Mouse (Mus musculus) heart, adult 11 months (tissue): ENCODE measurements around the gene Pakap.

ENCODE experiments used
- DNase-seq: peaks from one replicate; pipeline ENCODE4 v3.0.0; 2022

Gene Pakap

GRCm38 (mm10) chr4:57846991-57847422, 279.0 kb downstream of the Pakap start:
- peak; percentile 98 for DNase-seq

GRCm38 (mm10) chr4:57847676-57848075, 279.7 kb downstream of the Pakap start:
- peak; percentile 83 for DNase-seq

- peak; percentile 87 for DNase-seq
These were observed 281.5 kb downstream of the Pakap start for GRCm38 (mm10) chr4:57849465-57849864.

GRCm38 (mm10) chr4:57851731-57852130, 283.8 kb downstream of the Pakap start:
- peak; percentile 66 for DNase-seq

GRCm38 (mm10) chr4:57852461-57853040, 284.6 kb downstream of the Pakap start:
- DNase-seq = peak; percentile 91

- DNase-seq = peak; percentile 85
These were observed 286.2 kb downstream of the Pakap start for GRCm38 (mm10) chr4:57854181-57854580.

- DNase-seq = peak; percentile 98
These were observed 287.4 kb downstream of the Pakap start for GRCm38 (mm10) chr4:57855281-57855941.

- DNase-seq = peak; percentile 90
These were observed 288.7 kb downstream of the Pakap start for GRCm38 (mm10) chr4:57856673-57857072.

- peak; percentile 99 for DNase-seq
These were observed 292.2 kb downstream of the Pakap start for GRCm38 (mm10) chr4:57860204-57860611.

GRCm38 (mm10) chr4:57861166-57861565, 293.2 kb downstream of the Pakap start:
- peak; percentile 86 for DNase-seq

- peak; percentile 91 for DNase-seq
These were observed 293.9 kb downstream of the Pakap start for GRCm38 (mm10) chr4:57861856-57862255.

GRCm38 (mm10) chr4:57862269-57862986, 294.4 kb downstream of the Pakap start:
- peak; percentile 91 for DNase-seq

- peak; percentile 99 for DNase-seq
These were observed 298.1 kb downstream of the Pakap start for GRCm38 (mm10) chr4:57866088-57866487.

GRCm38 (mm10) chr4:57866990-57867389, 299.0 kb downstream of the Pakap start:
- peak; percentile 75 for DNase-seq

- peak; percentile 96 for DNase-seq
These were observed 299.5 kb downstream of the Pakap start for GRCm38 (mm10) chr4:57867454-57867853.

- DNase-seq = peak; percentile 75
These were observed 311.2 kb downstream of the Pakap start for GRCm38 (mm10) chr4:57879137-57879536.

- peak; percentile 95 for DNase-seq
These were observed 311.9 kb downstream of the Pakap start for GRCm38 (mm10) chr4:57879804-57880357.

GRCm38 (mm10) chr4:57883520-57884421, 315.8 kb downstream of the Pakap start:
- DNase-seq = peak; percentile 91

GRCm38 (mm10) chr4:57884511-57884910, 316.5 kb downstream of the Pakap start:
- DNase-seq = peak; percentile 74

- peak; percentile 39 for DNase-seq
These were observed 317.2 kb downstream of the Pakap start for GRCm38 (mm10) chr4:57885186-57885585.

GRCm38 (mm10) chr4:57886066-57886887, 318.3 kb downstream of the Pakap start:
- peak; percentile 92 for DNase-seq

GRCm38 (mm10) chr4:57886888-57887230, 318.9 kb downstream of the Pakap start:
- peak; percentile 58 for DNase-seq
